Mouse (Mus musculus) heart, embryonic 14.5 days (tissue): ENCODE data around the gene Invs. TPM values are rescaled to one million over a fixed set of nuclear protein-coding genes. Genes with fewer than 3 reads are reported as not detected.

Experiments used
- ATAC-seq: fragments of 200-750 bp; cut with Nextera tagmentation; 2 replicates; pipeline ENCODE4 v1.8.0; 2017; ENCODE audit warnings: low read depth, moderate TSS enrichment; ENCODE audit not compliant: insufficient number of reproducible peaks, insufficient read depth, low FRiP score
- H3K27ac ChIP-seq, 2 experiments: fragments of 200-500 bp in 1 of 2; fragments of 300-500 bp in 1 of 2; sonication (generic) in 1 of 2; replicated peaks in 1 of 2; 2 replicates each; pipeline ENCODE4 v1.5.1; 2012 to 2014; ENCODE audit warnings: low read depth in 2 of 2, low read length in 2 of 2, control low read depth in 1 of 2, mild to moderate bottlenecking in 1 of 2, mixed read lengths in 1 of 2; ENCODE audit not compliant: control insufficient read depth in 1 of 2, insufficient read depth in 1 of 2
- H3K27me3 ChIP-seq: fragments of 300-500 bp; sonication (generic); 2 replicates; pipeline ENCODE4 v1.6.1; 2014; ENCODE audit warnings: mild to moderate bottlenecking, low read length, control low read depth; ENCODE audit not compliant: control insufficient read depth, insufficient read depth
- H3K36me3 ChIP-seq: fragments of 300-500 bp; sonication (generic); 2 replicates; pipeline ENCODE4 v1.6.1; 2014; ENCODE audit warnings: mild to moderate bottlenecking, control low read depth, low read length, mixed read lengths; ENCODE audit not compliant: control insufficient read depth, insufficient read depth
- H3K4me1 ChIP-seq, 2 experiments: fragments of 200-500 bp in 1 of 2; fragments of 300-500 bp in 1 of 2; sonication (generic) in 1 of 2; 2 replicates each; pipeline ENCODE4 v1.6.1; 2012 to 2014; ENCODE audit warnings: low read length in 2 of 2, control low read depth in 1 of 2, mixed read lengths in 1 of 2; ENCODE audit not compliant: control insufficient read depth in 2 of 2, insufficient read depth in 2 of 2
- H3K4me2 ChIP-seq: fragments of 300-500 bp; sonication (generic); 2 replicates; pipeline ENCODE4 v1.6.1; 2014; ENCODE audit warnings: mild to moderate bottlenecking, low read length
- H3K4me3 ChIP-seq, 2 experiments: fragments of 200-500 bp in 1 of 2; fragments of 300-500 bp in 1 of 2; sonication (generic) in 1 of 2; 2 replicates each; pipeline ENCODE4 v1.5.1; 2012 to 2014; ENCODE audit warnings: low read length in 2 of 2, mild to moderate bottlenecking in 2 of 2, control low read depth in 1 of 2, low read depth in 1 of 2, moderate library complexity in 1 of 2; ENCODE audit not compliant: control insufficient read depth in 1 of 2, insufficient read depth in 1 of 2
- H3K9ac ChIP-seq: fragments of 300-500 bp; sonication (generic); 2 replicates; pipeline ENCODE4 v1.6.1; 2014; ENCODE audit warnings: mild to moderate bottlenecking, low read length
- H3K9me3 ChIP-seq: fragments of 300-500 bp; sonication (generic); 2 replicates; pipeline ENCODE4 v1.6.1; 2016; ENCODE audit warnings: low read length, control low read depth; ENCODE audit not compliant: control insufficient read depth
- WGBS: fragments of 180-500 bp; shearing (Covaris S2); extraction: QIAGEN DNeasy Blood & Tissue Kit; methylation state at CpG from one replicate; pipeline ENCODE4 v1.1.7; 2014; 5-methylcytosine and 5-hydroxymethylcytosine counted together
- polyA plus RNA-seq: library from polyadenylated mRNA; unstranded; fragments of >200 nt; fragmentation: Nextera tagmentation; extraction: Ambion mirVana; gene quantifications from 2 replicates; pipeline ENCODE4 v1.2.1, GENCODE M21; 2014

Gene Invs
- polyA plus RNA-seq, 1 experiment from 2014 or later = 4.2 TPM

DNA sequence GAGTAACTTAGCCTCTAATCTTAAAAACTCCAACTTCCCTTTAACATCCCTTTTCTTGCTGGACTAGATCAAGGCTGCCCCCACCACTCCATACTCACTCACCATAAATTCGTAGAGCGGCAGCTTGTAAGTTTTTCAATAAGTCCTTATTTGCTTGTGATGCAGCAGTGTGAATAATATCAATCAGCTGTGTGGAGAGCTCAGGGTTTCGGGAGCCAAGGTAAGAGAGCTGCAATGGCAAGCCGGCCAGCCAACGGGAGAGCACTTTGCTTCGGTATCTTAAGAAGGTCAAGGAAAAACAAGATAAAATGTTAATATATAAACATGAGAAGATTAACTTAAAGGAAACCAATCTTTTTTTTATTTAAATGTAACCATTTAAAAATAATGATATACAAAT, 178.9 kb downstream of the Invs start:
- no peak for ATAC-seq
- WGBS = 87% methylated on average over 6 of the region's 6 CpGs
- H3K9ac ChIP-seq = no peak overlapping the region

DNA sequence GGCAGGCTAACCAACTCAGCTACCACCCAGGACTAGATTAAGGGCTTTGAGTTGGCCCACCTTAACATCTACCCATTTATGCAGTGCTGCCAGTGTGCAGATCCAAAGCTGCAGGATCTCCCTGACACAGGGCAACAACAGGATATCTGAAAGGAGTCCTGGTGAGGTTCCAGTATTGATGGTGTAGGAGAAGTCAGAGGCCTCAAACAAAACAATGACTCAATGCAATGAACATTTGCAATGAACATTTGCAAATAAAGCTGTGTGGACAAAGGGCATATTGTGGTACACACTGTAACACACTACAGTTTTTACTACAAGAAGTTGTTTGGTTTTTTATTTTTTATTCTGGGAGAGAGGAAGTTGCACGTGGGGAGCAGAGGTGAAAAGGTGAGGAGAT, 181.5 kb downstream of the Invs start:
- 79% methylated on average over 1 of the region's 1 CpGs for WGBS
- no peaks in the 10 kb centered on the region for H3K4me1 ChIP-seq
- H3K27me3 ChIP-seq = no peaks in the 10 kb centered on the region
- H3K9ac ChIP-seq = no peak overlapping the region
- no peak overlapping the region for H3K4me3 ChIP-seq
- H3K36me3 ChIP-seq = peaks cover 67% of the 10 kb centered on the region
- no peak for ATAC-seq
- H3K4me2 ChIP-seq = no peak overlapping the region
- no peak overlapping the region for H3K27ac ChIP-seq
- H3K9me3 ChIP-seq = no peaks in the 10 kb centered on the region

More for the DNA sequence above, 178.9 kb downstream of the Invs start:
- Histone ChIP-seq H3K4me2 (no peak overlapping the region), H3K4me3 (no peak overlapping the region), H3K36me3 (peaks cover 74% of the 10 kb centered on the region), H3K9me3 (no peaks in the 10 kb centered on the region), H3K27me3 (no peaks in the 10 kb centered on the region), H3K27ac (no peak overlapping the region), H3K4me1 (no peaks in the 10 kb centered on the region)

DNA sequence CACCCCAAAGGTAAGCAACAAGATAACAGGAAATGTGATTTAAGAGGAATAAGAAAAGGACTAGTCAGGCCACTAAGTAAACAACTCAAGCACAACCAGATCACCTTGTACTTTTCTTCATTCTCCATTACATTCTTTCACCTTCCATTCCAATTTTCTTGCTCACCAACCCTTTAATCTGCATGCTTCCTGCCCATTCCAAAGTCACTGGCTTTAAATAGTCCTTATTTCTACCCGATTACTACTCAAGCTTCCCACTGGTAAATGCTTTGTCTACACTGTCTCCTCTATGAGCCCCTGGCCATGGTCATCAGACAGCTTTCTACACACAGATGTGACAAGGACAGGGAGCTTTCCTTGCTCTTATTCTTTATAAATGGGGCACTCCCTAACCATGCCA, 191.4 kb downstream of the Invs start:
- Histone ChIP-seq H3K9ac (no peak overlapping the region), H3K9me3 (no peaks in the 10 kb centered on the region), H3K4me3 (no peak overlapping the region), H3K4me2 (peak overlapping the region; percentile 93; the same call in 1 of the 2 replicates), H3K27ac (no peak overlapping the region), H3K36me3 (peaks cover 25% of the 10 kb centered on the region), H3K27me3 (no peaks in the 10 kb centered on the region), H3K4me1 (peaks cover 0 to 15% of the 10 kb centered on the region in 2 experiments; a peak in 2 of 4 replicates)
- ATAC-seq = no peak
- WGBS = 38% methylated on average over 1 of the region's 1 CpGs

GRCm38 (mm10) chr4:48472052-48472791, 192.7 kb downstream of the Invs start:
- Histone ChIP-seq H3K9me3 (no peaks in the 10 kb centered on the region), H3K27ac (peak overlapping the region; percentile 35 to 78; a peak in 1 of 4 replicates), H3K27me3 (no peaks in the 10 kb centered on the region), H3K4me2 (peak overlapping the region; percentile 93), H3K4me3 (peak overlapping the region; percentile 88 to 99), H3K9ac (peak overlapping the region; percentile 97), H3K36me3 (peaks cover 14% of the 10 kb centered on the region), H3K4me1 (peaks cover 0 to 15% of the 10 kb centered on the region in 2 experiments; a peak in 2 of 4 replicates)
- 11% methylated on average over 12 of the region's 12 CpGs for WGBS
- ATAC-seq = no peak

DNA sequence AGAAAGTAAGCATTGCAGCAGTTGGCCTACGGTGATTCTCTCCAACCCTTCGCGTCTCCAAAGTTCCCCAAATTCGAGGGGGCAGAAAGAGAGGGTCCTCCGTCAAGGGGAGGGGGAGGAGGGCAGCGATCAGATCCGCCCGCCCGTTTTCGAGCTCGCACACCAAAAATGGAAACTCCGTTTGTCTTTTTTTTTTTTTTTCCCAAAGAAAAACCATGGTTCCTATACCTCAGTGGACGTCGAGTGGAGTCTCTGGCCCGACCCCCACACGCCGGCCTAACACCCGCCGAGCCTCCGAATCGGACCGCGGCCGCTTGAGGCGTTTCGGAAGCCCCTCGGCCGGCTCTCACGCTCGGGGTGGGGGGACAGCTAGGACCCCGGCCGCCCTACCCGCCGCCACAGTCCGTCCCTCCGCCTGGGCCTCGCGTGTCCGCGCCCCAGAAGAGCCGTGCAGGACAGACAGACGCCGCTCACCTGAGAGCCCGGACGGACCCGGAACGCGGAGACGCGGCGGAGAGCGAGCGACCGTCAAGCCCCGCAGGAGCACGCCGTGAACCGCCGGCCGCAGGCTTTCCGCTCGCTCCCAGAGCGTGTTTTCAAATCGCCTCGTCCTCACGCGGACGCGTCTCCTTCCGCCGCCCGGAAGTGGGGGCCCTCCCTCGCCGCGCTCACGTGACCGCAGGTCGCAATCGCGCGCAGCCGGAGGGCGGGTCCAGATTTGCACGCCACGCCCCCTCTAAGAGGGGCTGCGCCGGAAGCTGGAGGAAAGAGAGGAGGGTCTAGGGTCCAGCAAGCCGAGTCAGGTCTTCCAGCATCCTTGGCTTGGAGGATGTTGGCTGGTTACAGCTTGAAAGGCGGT, 193.5 kb downstream of the Invs start, which contains the start of gene Tex10:
TSS of gene Tex10 (minus strand) at position 668 of the 859 bp plus-strand sequence.
- no peaks in the 10 kb centered on the region for H3K9me3 ChIP-seq
- ATAC-seq = peak; percentile 93
- peak within 1 kb of the TSS; percentile 88 to 99 for H3K4me3 ChIP-seq
- peaks cover 0 to 15% of the 10 kb centered on the region in 2 experiments; a peak in 2 of 4 replicates for H3K4me1 ChIP-seq
- no peaks in the 10 kb centered on the region for H3K27me3 ChIP-seq
- H3K4me2 ChIP-seq = peak within 1 kb of the TSS; percentile 93
- whole genome bisulfite sequencing = under 1% methylated on average over 89 of the region's 89 CpGs
- peak within 1 kb of the TSS; percentile 52 to 78; a peak in 3 of 4 replicates for H3K27ac ChIP-seq
- peaks cover 8% of the 10 kb centered on the region for H3K36me3 ChIP-seq
- H3K9ac ChIP-seq = peak within 1 kb of the TSS; percentile 97

DNA sequence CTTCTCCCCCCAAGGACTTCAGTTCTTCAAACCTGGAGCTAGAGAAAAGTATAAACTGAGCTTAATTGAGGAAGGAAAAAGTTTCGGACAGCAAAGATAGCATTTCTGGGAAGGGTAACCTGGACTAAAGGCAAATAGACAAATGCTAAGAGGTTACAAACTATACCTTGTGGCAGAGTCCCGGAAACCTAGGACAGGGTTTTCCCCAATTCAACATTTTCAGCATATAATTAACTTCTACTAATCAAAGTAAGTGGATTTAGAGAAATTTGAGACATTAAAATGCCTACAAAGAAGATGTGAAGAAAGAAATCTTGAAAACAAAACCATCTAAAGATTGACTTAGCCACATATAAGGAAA, 194.1 kb downstream of the Invs start:
- H3K4me2 ChIP-seq = peak overlapping the region; percentile 93
- no peak for ATAC-seq
- peak overlapping the region; percentile 88 to 99 for H3K4me3 ChIP-seq
- H3K9me3 ChIP-seq = peaks cover 3% of the 10 kb centered on the region; the same call in 1 of the 2 replicates
- H3K9ac ChIP-seq = peak overlapping the region; percentile 97
- H3K27ac ChIP-seq = peak overlapping the region in 1 of 2 experiments; percentile 78; a peak in 1 of 4 replicates
- 73% methylated on average over 2 of the region's 2 CpGs for WGBS
- peaks cover 2% of the 10 kb centered on the region for H3K36me3 ChIP-seq
- no peaks in the 10 kb centered on the region for H3K27me3 ChIP-seq
- H3K4me1 ChIP-seq = peaks cover 0 to 15% of the 10 kb centered on the region in 2 experiments; a peak in 2 of 4 replicates

GRCm38 (mm10) chr4:48481287-48481686, 201.7 kb downstream of the Invs start:
- no peak for ATAC-seq
- Histone ChIP-seq H3K4me1 (no peaks in the 10 kb centered on the region), H3K36me3 (no peaks in the 10 kb centered on the region), H3K9ac (no peak overlapping the region), H3K4me2 (no peak overlapping the region), H3K27ac (no peak overlapping the region), H3K9me3 (peaks cover 3% of the 10 kb centered on the region; the same call in 1 of the 2 replicates), H3K27me3 (no peaks in the 10 kb centered on the region), H3K4me3 (no peak overlapping the region)
- 13% methylated on average over 2 of the region's 2 CpGs for WGBS
